Mouse (Mus musculus) embryonic facial prominence, embryonic 10.5 days (tissue): ENCODE measurements around the gene Arfgef3. TPM values are rescaled to one million over a fixed set of nuclear protein-coding genes. Genes with fewer than 3 reads are reported as not detected.

Experiments used
- DNase-seq: peaks from one replicate; pipeline ENCODE4 v3.0.0-alpha.2; 2017; ENCODE audit warnings: low spot score
- H3K27ac ChIP-seq: fragments of 300-500 bp; sonication (generic); replicated peaks from 2 replicates; pipeline ENCODE4 v1.5.1; 2016; ENCODE audit warnings: mild to moderate bottlenecking
- H3K27me3 ChIP-seq: fragments of 300-500 bp; sonication (generic); replicated peaks from 2 replicates; pipeline ENCODE4 v1.6.1; 2016; ENCODE audit warnings: low read depth, mild to moderate bottlenecking; ENCODE audit not compliant: poor library complexity, severe bottlenecking
- H3K36me3 ChIP-seq: fragments of 300-500 bp; sonication (generic); replicated peaks from 2 replicates; pipeline ENCODE4 v1.6.1; 2016; ENCODE audit warnings: mild to moderate bottlenecking, moderate library complexity
- H3K4me1 ChIP-seq: fragments of 300-500 bp; sonication (generic); 2 replicates; pipeline ENCODE4 v1.6.1; 2016
- H3K4me3 ChIP-seq: fragments of 300-500 bp; sonication (generic); 2 replicates; pipeline ENCODE4 v1.5.1; 2016; ENCODE audit warnings: mild to moderate bottlenecking, moderate library complexity
- H3K9me3 ChIP-seq: fragments of 300-500 bp; sonication (generic); 2 replicates; pipeline ENCODE4 v1.6.1; 2016; ENCODE audit warnings: mild to moderate bottlenecking
- WGBS: fragments of 180-500 bp; shearing (Covaris S2); methylation state at CpG from one replicate; pipeline ENCODE4 v1.1.7; 2016; 5-methylcytosine and 5-hydroxymethylcytosine counted together
- polyA plus RNA-seq: library from polyadenylated mRNA; unstranded; fragments of >200 nt; fragmentation: Nextera tagmentation; extraction: Ambion mirVana; gene quantifications from 2 replicates; pipeline ENCODE4 v1.2.1, GENCODE M21; 2016

The Arfgef3 gene
- 0.50 and 0.55 TPM in 2 replicates for polyA plus RNA-seq

GRCm38 (mm10) chr10:18743286-18744142 lies at the start of gene Arfgef3:
Arfgef3 (minus strand) TSS chr10:18743949.
- H3K4me1 ChIP-seq, result peaks cover 12% of the 10 kb centered on the region
- peaks cover 41% of the 10 kb centered on the region for H3K27me3 ChIP-seq
- DNase-seq, result peak; percentile 55
- H3K27ac ChIP-seq, result peak within 1 kb of the TSS; percentile 67
- no peaks in the 10 kb centered on the region for H3K9me3 ChIP-seq
- WGBS, result 3% methylated on average over 50 of the region's 50 CpGs
- no peaks in the 10 kb centered on the region for H3K36me3 ChIP-seq
- peak within 1 kb of the TSS; percentile 69 for H3K4me3 ChIP-seq

GRCm38 (mm10) chr10:18790063-18790462 lies 46.3 kb upstream of the Arfgef3 start:
- Histone ChIP-seq H3K4me3 (no peak overlapping the region), H3K36me3 (no peaks in the 10 kb centered on the region), H3K27ac (no peak overlapping the region), H3K9me3 (no peaks in the 10 kb centered on the region), H3K4me1 (no peaks in the 10 kb centered on the region), H3K27me3 (no peaks in the 10 kb centered on the region)
- DNase-seq, result no peak
- 95% methylated on average over 4 of the region's 4 CpGs for WGBS

GRCm38 (mm10) chr10:18788601-18789000 lies 44.9 kb upstream of the Arfgef3 start:
- Histone ChIP-seq H3K9me3 (no peaks in the 10 kb centered on the region), H3K4me1 (no peaks in the 10 kb centered on the region), H3K27ac (no peak overlapping the region), H3K27me3 (no peaks in the 10 kb centered on the region), H3K36me3 (no peaks in the 10 kb centered on the region), H3K4me3 (no peak overlapping the region)
- 73% methylated on average over 1 of the region's 1 CpGs for WGBS
- DNase-seq, result no peak

GRCm38 (mm10) chr10:18786693-18787092 lies 42.9 kb upstream of the Arfgef3 start, which contains the start of gene Gm4922:
Gm4922 (minus strand) TSS chr10:18786793.
- H3K4me1 ChIP-seq, result no peaks in the 10 kb centered on the region
- H3K9me3 ChIP-seq, result no peaks in the 10 kb centered on the region
- DNase-seq, result no peak
- no peak within 1 kb of the TSS for H3K4me3 ChIP-seq
- no peak within 1 kb of the TSS for H3K27ac ChIP-seq
- H3K36me3 ChIP-seq, result no peaks in the 10 kb centered on the region
- WGBS, result 88% methylated on average over 1 of the region's 1 CpGs
- no peaks in the 10 kb centered on the region for H3K27me3 ChIP-seq

- Histone ChIP-seq H3K4me1 (peaks cover 5% of the 10 kb centered on the region), H3K36me3 (no peaks in the 10 kb centered on the region), H3K27ac (no peak overlapping the region), H3K4me3 (no peak overlapping the region), H3K27me3 (no peaks in the 10 kb centered on the region), H3K9me3 (no peaks in the 10 kb centered on the region)
- WGBS, result 63% methylated on average over 3 of the region's 3 CpGs
- no peak for DNase-seq
Measured at GRCm38 (mm10) chr10:18777546-18777945, 33.8 kb upstream of the Arfgef3 start.

GRCm38 (mm10) chr10:18772537-18773179 lies 28.9 kb upstream of the Arfgef3 start:
- no peaks in the 10 kb centered on the region for H3K9me3 ChIP-seq
- H3K4me1 ChIP-seq, result peaks cover 5% of the 10 kb centered on the region
- no peak for DNase-seq
- H3K27me3 ChIP-seq, result no peaks in the 10 kb centered on the region
- 79% methylated on average over 4 of the region's 4 CpGs for WGBS
- H3K27ac ChIP-seq, result no peak overlapping the region
- no peaks in the 10 kb centered on the region for H3K36me3 ChIP-seq
- H3K4me3 ChIP-seq, result no peak overlapping the region

- Histone ChIP-seq H3K36me3 (no peaks in the 10 kb centered on the region), H3K27me3 (no peaks in the 10 kb centered on the region)
- 55% methylated on average over 5 of the region's 5 CpGs for WGBS
Measured at GRCm38 (mm10) chr10:18769909-18770308, 26.2 kb upstream of the Arfgef3 start.

GRCm38 (mm10) chr10:18760241-18760640 lies 16.5 kb upstream of the Arfgef3 start:
- Histone ChIP-seq H3K9me3 (no peaks in the 10 kb centered on the region), H3K27me3 (no peaks in the 10 kb centered on the region), H3K27ac (no peak overlapping the region), H3K4me1 (no peaks in the 10 kb centered on the region), H3K4me3 (no peak overlapping the region), H3K36me3 (no peaks in the 10 kb centered on the region)
- peak; percentile 70 for DNase-seq
- WGBS, result 29% methylated on average over 2 of the region's 2 CpGs

More at GRCm38 (mm10) chr10:18769909-18770308, 26.2 kb upstream of the Arfgef3 start:
- Histone ChIP-seq H3K9me3 (no peaks in the 10 kb centered on the region), H3K4me3 (no peak overlapping the region), H3K4me1 (peaks cover 5% of the 10 kb centered on the region), H3K27ac (no peak overlapping the region)
- no peak for DNase-seq

- H3K36me3 ChIP-seq, result no peaks in the 10 kb centered on the region
- no peak overlapping the region for H3K4me3 ChIP-seq
- no peaks in the 10 kb centered on the region for H3K9me3 ChIP-seq
- DNase-seq, result no peak
- peaks cover 5% of the 10 kb centered on the region for H3K27me3 ChIP-seq
- no peaks in the 10 kb centered on the region for H3K4me1 ChIP-seq
- no peak overlapping the region for H3K27ac ChIP-seq
- 81% methylated on average over 4 of the region's 4 CpGs for WGBS
Measured at GRCm38 (mm10) chr10:18750057-18750456, 6.3 kb upstream of the Arfgef3 start.

GRCm38 (mm10) chr10:18742086-18742485 lies 1.7 kb downstream of the Arfgef3 start:
- Histone ChIP-seq H3K36me3 (no peaks in the 10 kb centered on the region), H3K27me3 (peaks cover 41% of the 10 kb centered on the region), H3K27ac (no peak overlapping the region), H3K9me3 (no peaks in the 10 kb centered on the region), H3K4me1 (peaks cover 12% of the 10 kb centered on the region), H3K4me3 (no peak overlapping the region)
- no peak for DNase-seq
- 80% methylated on average over 6 of the region's 6 CpGs for WGBS

GRCm38 (mm10) chr10:18741024-18741423 lies 2.7 kb downstream of the Arfgef3 start:
- Histone ChIP-seq H3K4me3 (no peak overlapping the region), H3K4me1 (peaks cover 12% of the 10 kb centered on the region), H3K27ac (no peak overlapping the region), H3K27me3 (peaks cover 41% of the 10 kb centered on the region), H3K36me3 (no peaks in the 10 kb centered on the region), H3K9me3 (no peaks in the 10 kb centered on the region)
- DNase-seq, result no peak
- WGBS, result 89% methylated on average over 8 of the region's 8 CpGs

- no peaks in the 10 kb centered on the region for H3K9me3 ChIP-seq
- no peaks in the 10 kb centered on the region for H3K4me1 ChIP-seq
- no peak overlapping the region for H3K27ac ChIP-seq
- no peaks in the 10 kb centered on the region for H3K36me3 ChIP-seq
- 89% methylated on average over 1 of the region's 1 CpGs for WGBS
- DNase-seq, result no peak
- no peaks in the 10 kb centered on the region for H3K27me3 ChIP-seq
- H3K4me3 ChIP-seq, result no peak overlapping the region
Measured at GRCm38 (mm10) chr10:18728548-18728947, 15.2 kb downstream of the Arfgef3 start.

GRCm38 (mm10) chr10:18711436-18711835 lies 32.3 kb downstream of the Arfgef3 start:
- no peak for DNase-seq
- Histone ChIP-seq H3K9me3 (no peaks in the 10 kb centered on the region), H3K27me3 (no peaks in the 10 kb centered on the region), H3K36me3 (no peaks in the 10 kb centered on the region), H3K27ac (no peak overlapping the region), H3K4me1 (no peaks in the 10 kb centered on the region), H3K4me3 (no peak overlapping the region)
- 90% methylated on average over 4 of the region's 4 CpGs for WGBS
